11 mouse cellular contexts compared by ENCODE assay signal in the genomic region with DNA sequence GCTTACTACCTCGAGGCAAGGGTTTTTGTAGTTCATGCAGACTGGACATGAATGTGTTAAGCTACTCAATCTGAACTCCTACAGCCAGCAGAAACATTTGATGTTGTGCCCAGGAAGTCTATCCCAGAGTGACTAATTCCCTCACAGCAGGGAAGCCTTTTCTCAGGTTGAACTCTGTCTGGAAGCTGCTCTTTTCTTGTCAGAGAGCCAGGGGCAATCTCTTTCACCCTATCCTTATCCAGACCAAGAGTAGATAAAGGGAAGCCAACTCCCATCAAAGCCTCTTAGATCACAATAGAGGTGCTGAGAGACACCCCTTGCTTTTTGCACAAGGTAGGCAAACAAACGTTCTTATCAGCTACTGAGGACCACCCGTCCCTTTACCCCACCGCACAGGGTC.
DNase-seq lines count a peak whose midpoint lies in the region; ATAC-seq lines count a peak whose summit lies in the region.
"Had no signal": no experiment of that assay in that cellular context is flagged by ENCODE, and none has a peak within 500 bp of the region (broad histone marks: within the 10 kb centered on the region; RNA-seq: fewer than 3 reads in every experiment).

No protein-coding gene starts in this region.

- 15% methylated on average over 4 of the region's 4 CpGs for WGBS in heart, embryonic 16.5 days
- 36% methylated on average over 4 of the region's 4 CpGs for WGBS in large intestine, adult 2 months

- no peak overlapping the region for H3K27ac ChIP-seq in heart, embryonic 16.5 days (ENCODE audit: low read length)

- no peaks in the 10 kb centered on the region for H3K36me3 ChIP-seq in heart, embryonic 16.5 days (ENCODE audit: control insufficient read depth, insufficient read depth)

- peaks cover 12% of the 10 kb centered on the region for H3K4me1 ChIP-seq in heart, embryonic 16.5 days (ENCODE audit: control insufficient read depth, insufficient read depth, low read length)

- H3K9me3 ChIP-seq in heart, embryonic 16.5 days (replicated peaks; ENCODE audit: control insufficient read depth, low read length), result no peaks in the 10 kb centered on the region

- intact Hi-C loops in heart, postnatal 36 days (cut with DNase I), result no loop called here

- H3K9ac ChIP-seq in heart, embryonic 16.5 days (ENCODE audit: low read length), result no peak overlapping the region
- H3K9ac ChIP-seq: liver, postnatal 0 days had no signal

- peak; percentile 52; the same call in 1 of the 2 replicates for ATAC-seq in heart, embryonic 16.5 days (replicated peaks; ENCODE audit: extremely low read depth, insufficient read depth, low FRiP score)
- ATAC-seq: liver, postnatal 0 days had no signal

- no peak for DNase-seq in heart, postnatal 36 days
- peak; percentile 22 for DNase-seq in urinary bladder, postnatal 14 days (ENCODE audit: low spot score)
- no peak for DNase-seq in urinary bladder, postnatal 36 days (ENCODE audit: low spot score in 2 of 2)
- peak; percentile 50 for DNase-seq in large intestine, adult 2 months (ENCODE audit: low read depth, low spot score)
- no peak for DNase-seq in spleen, postnatal 10 days (ENCODE audit: low spot score in 2 of 2)
- DNase-seq in cerebellum, postnatal 25 days, result no peak
- DNase-seq: gastrocnemius, postnatal 14 days; liver, postnatal 0 days; right cerebral cortex, postnatal 14 days; thymus, postnatal 14 days had no signal

- no peaks in the 10 kb centered on the region for H3K27me3 ChIP-seq in heart, embryonic 16.5 days (ENCODE audit: control insufficient read depth, insufficient read depth, low read length)

- H3K4me3 ChIP-seq in heart, embryonic 16.5 days (ENCODE audit: low read length), result no peak overlapping the region

- H3K4me2 ChIP-seq in heart, embryonic 16.5 days (ENCODE audit: low read depth, low read length), result no peak overlapping the region

Comparison
In these comparisons a context has a peak if more than half of its experiments do, and no peak if none do; other contexts are left out.
1. DNase-seq: peak in urinary bladder, postnatal 14 days (single experiment) and large intestine, adult 2 months (single experiment); none in heart, postnatal 36 days (0 of 2), urinary bladder, postnatal 36 days (0 of 2), spleen, postnatal 10 days (0 of 2) and cerebellum, postnatal 25 days (0 of 2).